Mouse (Mus musculus) thymus, postnatal 0 days (tissue): ENCODE measurements around the gene Phlda3. TPM values are rescaled to one million over a fixed set of nuclear protein-coding genes. Genes with fewer than 3 reads are reported as not detected.

Experiments used
- DNase-seq: peaks from one replicate; pipeline ENCODE4 v3.0.0-alpha.2; 2015; ENCODE audit warnings: low spot score
- polyA plus RNA-seq: library from polyadenylated mRNA; unstranded; fragments of >200 nt; fragmentation: Nextera tagmentation; extraction: Ambion mirVana; gene quantifications from 2 replicates; pipeline ENCODE4 v1.2.1, GENCODE M21; 2015

The Phlda3 gene
- polyA plus RNA-seq, 1 experiment from 2014 or later = 46.5 TPM

- no peak for DNase-seq
These were observed 26.4 kb downstream of the Phlda3 start for GRCm38 (mm10) chr1:135792143-135792939.

- no peak for DNase-seq
These were observed 27.7 kb downstream of the Phlda3 start for GRCm38 (mm10) chr1:135793370-135794215.

- no peak for DNase-seq
These were observed 28.6 kb downstream of the Phlda3 start for GRCm38 (mm10) chr1:135794216-135795134.

- DNase-seq = no peak
These were observed 32.6 kb downstream of the Phlda3 start for GRCm38 (mm10) chr1:135798492-135798891.

- DNase-seq = no peak
These were observed 33.2 kb downstream of the Phlda3 start for GRCm38 (mm10) chr1:135799109-135799627.

- DNase-seq = no peak
These were observed 34.5 kb downstream of the Phlda3 start for GRCm38 (mm10) chr1:135800192-135800950.

- DNase-seq = peak; percentile 76
These were observed 41.6 kb downstream of the Phlda3 start for GRCm38 (mm10) chr1:135807546-135807945.

GRCm38 (mm10) chr1:135810180-135810579 is 44.3 kb downstream of the Phlda3 start:
- DNase-seq = no peak

- peak; percentile 85 for DNase-seq
These were observed 45.2 kb downstream of the Phlda3 start for GRCm38 (mm10) chr1:135811016-135811646.

GRCm38 (mm10) chr1:135812205-135812604 is 46.3 kb downstream of the Phlda3 start:
- DNase-seq = no peak

GRCm38 (mm10) chr1:135812618-135813017 is 46.7 kb downstream of the Phlda3 start:
- DNase-seq = no peak

- no peak for DNase-seq
These were observed 47.2 kb downstream of the Phlda3 start for GRCm38 (mm10) chr1:135813071-135813470.

- DNase-seq = peak; percentile 83
These were observed 47.9 kb downstream of the Phlda3 start for GRCm38 (mm10) chr1:135813687-135814395.

GRCm38 (mm10) chr1:135814531-135814930 is 48.6 kb downstream of the Phlda3 start:
- peak; percentile 39 for DNase-seq

GRCm38 (mm10) chr1:135817595-135817994 is 51.7 kb downstream of the Phlda3 start:
- DNase-seq = peak; percentile 50

GRCm38 (mm10) chr1:135818481-135819086 is 52.7 kb downstream of the Phlda3 start, which contains the start of gene Lad1:
Gene Lad1, plus strand, starts transcription at chr1:135818598.
- DNase-seq = no peak
